Mouse (Mus musculus): Measurements from ENCODE around the gene Zfp639. TPM values are rescaled to one million over a fixed set of nuclear protein-coding genes. Genes with fewer than 3 reads are reported as not detected.
A peak's percentile ranks its signal among the peaks of the same experiment; 100 is the strongest.

The Zfp639 gene
- polyA plus RNA-seq, 1 experiment from 2014 or later, result 33.0 TPM

DNA sequence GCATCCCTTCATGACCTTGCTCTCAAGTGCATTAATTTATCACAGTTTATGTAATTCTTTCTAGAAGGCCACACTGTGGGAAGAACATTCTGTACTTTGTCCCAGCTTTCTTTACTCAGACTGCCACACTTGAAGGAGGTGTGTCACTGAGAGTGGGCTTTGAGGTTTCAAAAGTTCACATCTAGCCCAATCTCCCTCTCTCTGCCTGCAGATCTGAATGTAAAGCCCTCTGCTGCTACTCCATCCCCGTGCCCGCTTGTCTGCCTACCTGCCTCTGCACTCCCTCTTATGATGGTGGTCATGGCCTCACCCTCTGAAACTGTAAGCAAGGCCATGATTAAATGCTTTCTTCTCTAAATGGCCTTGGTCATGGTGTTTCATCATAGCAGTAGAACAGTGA is 9.7 kb upstream of the Zfp639 start:
- DNase-seq (ENCODE audit: low spot score), result no peak

DNA sequence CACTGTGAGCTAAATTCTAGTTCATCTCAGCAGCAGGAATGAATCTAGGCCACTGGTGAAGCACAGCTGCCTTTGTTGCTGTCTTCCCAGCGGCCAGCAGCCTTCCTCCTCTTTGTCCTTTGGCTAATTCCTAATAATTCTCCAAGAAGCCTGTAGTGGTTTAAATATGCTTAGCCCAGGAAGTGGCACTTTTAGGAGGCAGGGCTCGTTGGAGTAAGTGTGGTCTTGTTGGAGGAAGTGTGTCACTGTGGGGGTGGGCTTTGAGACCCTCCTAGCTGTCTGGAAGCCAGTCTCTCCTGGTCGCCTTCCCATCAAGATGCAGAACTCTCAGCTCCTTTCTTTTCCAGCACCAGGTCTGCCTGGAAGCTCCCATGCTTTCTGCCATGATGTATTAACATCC is 4.2 kb upstream of the Zfp639 start:
- DNase-seq (ENCODE audit: low spot score), result no peak

DNA sequence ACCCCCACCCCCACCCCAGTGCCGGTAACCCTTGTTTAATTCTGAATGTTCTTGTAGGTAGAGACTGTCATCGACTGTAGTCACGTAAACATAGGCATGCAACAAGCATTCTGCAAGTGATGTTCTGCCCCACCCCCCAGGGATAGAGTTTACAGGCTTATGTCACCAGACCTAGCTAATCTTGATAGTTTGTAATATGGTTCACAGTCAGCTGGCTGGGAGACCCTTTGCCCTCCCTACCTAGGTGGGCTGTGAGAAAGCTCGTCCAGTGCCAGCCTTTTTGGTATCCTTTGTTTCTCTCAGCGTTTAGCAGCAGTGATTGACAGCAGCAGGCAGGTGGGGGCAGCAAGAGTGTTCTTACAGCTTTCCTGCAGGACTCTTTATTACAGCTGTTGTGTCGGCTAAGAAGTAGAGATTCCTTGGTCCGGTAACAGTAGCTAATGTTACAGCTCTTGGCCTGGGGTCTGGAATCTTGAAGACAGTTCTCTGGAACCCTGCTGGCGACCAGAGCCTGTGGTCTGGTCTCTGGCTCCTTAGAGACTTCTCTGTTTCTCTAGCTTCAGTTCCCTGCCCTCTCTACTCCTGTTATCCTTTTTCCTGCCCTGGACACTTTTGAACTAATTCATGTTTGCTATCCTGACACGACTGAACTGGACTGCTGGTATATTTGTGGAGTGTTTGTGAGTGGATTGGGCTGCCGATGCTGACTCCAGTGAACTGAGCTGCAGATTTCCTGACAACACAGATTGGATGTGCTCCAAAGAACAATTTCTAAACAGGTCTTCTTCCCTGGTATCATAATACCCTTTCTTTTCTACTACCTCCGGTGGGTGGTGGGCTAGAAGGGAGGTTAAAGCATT is 3.5 kb upstream of the Zfp639 start:
- DNase-seq (ENCODE audit: low spot score), result no peak

DNA sequence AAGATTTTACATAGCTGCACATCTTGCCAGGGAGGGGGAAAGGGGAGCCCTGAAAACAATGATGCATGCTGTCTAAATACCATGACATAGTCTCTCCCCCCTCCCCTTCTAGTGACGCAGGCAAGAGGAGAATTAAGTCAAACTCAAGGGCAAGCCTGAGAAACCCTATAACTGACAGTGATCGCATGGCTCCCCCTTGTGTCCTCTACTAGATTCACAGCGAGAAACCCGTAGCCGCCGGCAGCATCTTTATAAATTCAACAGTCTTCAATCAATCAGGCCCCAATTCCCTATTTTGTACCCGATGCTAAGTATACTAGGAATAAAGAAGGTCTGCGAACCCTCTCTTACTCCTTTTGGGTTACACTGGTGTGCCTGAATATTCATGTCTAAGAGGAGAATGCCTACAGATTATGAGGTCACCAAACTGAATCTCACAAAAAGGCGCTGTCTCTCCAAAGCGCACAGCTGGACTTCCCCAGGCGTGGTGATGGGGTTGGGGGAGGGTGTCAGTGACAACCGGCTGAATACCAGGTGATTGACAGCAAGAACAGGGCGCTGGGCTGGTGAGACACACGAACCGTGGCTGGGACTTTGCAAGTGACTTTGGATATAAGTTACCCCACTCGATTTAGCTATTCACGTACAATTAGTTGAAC is 1.3 kb upstream of the Zfp639 start:
- DNase-seq (ENCODE audit: low spot score), result peak; percentile 81

DNA sequence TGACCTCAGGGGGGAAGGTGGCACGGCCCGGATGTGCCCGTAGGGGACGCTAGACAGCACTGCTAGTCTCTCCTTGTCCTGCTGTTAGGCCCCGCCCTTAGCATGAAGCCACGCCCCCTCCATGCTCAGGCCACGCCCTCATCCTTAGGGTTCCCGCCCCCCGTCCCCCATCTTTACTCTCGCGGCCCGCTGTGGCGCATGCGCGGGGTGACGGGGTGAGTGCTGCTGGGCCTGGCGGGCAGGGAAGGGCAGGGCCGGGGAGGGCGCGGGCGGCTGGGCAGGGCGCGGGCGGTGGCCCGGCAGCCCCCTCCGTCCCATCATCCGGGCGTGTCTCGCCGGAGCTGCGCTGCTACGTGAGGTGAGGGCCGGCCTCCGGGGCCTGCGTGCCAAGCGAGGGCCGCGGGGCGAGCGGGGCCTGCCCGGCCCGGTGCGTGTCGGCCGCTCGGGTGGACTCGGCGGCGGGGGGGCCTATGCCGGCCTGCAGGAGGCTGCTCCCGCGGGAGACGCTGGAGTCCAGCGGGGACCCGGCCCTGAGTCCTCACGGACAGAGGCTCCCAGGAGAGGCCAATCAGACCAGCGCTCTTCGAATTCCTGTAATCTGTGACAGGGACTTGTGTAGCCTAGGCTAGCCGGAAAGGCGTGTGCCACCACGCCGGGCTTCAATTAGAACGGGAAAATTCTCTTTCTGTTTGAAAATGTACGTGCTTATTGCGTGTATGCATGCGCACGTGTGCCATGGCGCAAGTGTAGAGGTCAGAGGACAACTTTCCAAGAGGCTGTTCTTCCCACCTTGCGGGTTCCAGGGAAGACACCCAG is 524 bp downstream of the Zfp639 start:
- DNase-seq (ENCODE audit: low spot score), result peak; percentile 96

DNA sequence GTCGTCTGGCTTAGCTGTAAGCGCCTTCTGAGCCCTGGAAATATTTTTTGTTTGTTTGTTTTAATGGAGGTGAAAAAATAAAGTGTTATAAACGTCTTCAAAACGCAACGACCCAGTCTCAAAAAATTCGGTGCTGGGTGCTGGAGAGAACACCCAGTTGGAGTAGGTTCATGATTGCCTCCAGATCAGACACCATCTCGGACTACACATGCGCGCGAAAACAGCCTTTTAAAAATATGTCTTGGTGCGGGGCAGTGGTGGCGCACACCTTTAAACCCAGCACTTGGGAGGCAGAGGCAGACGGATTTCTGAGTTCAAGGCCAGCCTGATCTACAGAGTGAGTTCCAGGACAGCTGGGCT is 1.1 kb downstream of the Zfp639 start:
- peak; percentile 26 for DNase-seq (ENCODE audit: low spot score)

DNA sequence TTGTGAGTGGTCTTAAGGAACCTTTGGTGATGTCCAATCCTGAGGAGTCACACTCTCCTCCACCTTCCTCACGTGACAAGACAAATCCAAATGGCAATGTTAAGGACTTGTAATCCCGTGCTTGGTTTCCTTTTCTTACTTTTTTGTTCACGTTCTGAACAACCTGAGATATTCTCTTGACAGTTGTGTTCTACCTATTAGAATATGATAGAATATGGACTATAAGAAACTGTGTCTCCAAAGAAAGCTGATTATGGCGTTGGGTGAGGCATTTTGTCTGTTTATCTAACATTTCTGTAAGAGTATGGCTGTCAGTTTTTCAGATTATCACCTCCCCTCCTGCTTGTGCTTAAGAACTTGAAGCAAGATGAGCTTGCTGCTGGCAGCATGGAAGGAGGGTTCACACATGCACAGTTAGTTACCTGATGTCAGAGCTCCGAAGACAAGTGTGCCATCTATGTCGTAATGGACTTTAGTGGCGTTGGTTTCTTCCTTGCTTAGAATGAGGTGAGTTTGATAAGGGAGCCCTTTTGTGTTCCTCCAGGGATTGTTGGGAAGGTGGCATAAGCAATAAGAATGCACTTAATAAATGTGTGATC is 2.7 kb downstream of the Zfp639 start:
- DNase-seq (ENCODE audit: low spot score), result no peak

DNA sequence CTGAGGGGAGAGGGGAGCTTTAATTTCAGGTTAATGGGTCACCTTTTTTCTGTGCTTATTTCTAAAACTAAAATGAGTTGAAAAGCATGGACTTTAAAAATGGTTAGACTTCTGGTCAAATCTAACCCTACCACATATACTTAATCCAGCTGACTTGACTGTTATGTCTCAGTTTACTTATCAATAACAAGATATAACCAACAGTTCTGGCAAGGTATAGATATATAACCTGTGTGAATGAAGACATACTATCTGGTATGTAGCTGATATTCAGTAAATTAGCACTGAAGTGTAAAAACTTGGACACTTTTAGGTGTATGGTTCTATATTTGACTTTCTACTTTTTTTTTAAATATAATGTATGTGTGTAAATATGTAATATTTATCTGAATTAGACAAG is 3.5 kb downstream of the Zfp639 start:
- DNase-seq (ENCODE audit: low spot score), result no peak

DNA sequence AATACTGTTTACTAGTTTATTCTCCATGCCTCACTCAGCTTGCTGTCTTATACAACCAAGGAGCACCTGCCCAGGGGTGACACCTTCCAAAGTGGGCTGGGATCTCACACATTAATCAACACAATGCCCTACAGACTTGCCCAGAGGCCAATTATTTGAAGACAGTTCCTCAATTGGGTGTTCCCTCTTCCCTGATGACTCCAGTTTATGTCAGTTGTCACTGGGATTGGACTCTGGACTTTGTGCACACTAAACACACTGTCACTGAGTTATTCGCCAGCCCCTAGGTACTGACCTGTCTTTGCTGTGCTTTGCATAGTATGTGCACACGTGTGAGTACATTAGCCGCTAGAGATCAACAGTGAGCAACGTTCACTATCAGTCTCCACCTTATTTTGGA is 17.1 kb downstream of the Zfp639 start:
- DNase-seq (ENCODE audit: low spot score), result no peak

DNA sequence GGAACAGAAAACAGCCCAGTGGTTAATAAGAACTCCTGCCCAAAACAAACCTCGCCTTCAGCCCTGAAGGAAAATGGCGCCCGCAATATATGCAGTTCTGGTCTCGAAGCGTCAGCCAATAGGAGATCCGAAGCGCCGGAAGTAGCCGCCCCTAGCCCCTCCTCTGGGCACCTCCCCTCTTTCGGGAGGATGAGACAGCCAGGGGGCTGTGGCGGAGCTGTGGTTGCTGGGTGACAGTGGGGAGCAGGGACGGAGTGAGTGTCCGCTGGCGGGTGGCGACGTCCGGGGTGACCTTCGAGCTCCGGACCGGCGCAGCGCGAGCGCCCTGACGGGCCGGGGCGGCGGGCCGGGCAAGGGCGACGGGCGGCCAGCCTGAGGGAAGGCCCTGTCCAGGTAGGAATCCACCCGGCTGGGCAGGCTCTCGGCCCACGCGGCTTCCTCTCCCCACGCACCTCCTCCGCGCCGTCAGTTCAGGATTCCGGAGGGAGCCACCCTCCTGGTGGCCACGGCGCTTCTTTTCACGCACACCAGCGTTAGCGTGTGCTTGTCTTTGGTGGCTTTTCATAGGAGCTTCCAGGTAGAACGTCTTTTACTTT is 19.3 kb downstream of the Zfp639 start, which contains the start of gene Mfn1:
Gene Mfn1, plus strand, starts transcription at position 163 of the 596 bp plus-strand sequence.
- peak; percentile 95 for DNase-seq (ENCODE audit: low spot score)

DNA sequence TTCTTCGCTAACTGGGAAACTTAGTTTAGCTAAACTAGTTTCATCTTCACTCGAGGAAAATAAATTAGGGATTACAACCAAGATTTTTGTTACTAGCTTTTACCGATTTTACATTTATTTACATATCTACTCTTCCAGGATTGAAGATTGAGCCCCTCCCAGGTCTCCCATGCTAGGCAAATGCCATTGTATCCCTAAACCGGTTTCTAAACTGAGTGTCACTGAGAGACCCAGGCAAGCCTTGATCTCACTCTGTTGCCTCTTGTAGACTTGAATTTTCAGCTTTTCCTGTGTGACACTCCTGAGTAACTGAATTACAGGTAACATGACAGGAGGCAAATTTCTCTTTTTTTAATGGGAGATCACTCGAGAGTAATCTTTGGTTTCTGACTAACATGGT is 20.0 kb downstream of the Zfp639 start:
- no peak for DNase-seq (ENCODE audit: low spot score)

DNA sequence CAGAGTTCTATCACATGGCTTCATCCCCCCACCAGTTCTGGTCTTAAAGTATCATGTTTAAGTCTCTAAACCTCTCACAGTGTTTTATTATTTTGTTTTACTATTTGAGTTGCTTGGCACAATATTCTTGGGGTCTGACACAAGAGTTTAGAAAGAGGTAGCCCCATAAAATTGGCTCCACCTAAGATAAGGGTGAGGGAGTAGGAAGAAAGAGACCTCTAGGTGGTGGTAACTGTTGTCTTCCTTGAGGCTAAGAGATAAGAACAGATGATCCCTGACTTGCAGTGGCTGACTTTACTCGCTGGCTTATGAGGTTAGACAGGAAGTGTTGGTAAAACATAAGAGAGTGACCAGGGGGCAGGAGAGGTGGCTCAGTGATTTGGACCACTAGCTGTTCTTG is 25.6 kb downstream of the Zfp639 start:
- DNase-seq (ENCODE audit: low spot score), result no peak

DNA sequence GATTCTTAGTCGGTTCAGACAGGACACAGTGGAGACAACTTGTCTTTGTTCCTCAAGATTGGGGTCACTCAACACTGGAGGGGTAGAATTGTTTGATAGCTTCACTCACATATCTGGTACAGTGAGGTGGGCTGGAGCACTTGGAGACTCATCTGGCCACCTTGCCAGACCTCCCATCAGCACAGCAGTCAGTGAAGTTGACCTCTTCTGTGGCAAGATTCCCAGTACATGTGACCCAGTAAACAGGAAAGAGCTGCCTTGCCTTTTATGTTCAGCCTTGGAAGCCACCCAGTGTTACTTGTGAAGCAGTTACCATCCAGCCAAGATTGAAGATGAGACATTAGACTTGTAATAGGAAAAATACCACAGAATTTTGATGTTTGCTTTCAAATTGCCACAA is 27.5 kb downstream of the Zfp639 start:
- no peak for DNase-seq (ENCODE audit: low spot score)

DNA sequence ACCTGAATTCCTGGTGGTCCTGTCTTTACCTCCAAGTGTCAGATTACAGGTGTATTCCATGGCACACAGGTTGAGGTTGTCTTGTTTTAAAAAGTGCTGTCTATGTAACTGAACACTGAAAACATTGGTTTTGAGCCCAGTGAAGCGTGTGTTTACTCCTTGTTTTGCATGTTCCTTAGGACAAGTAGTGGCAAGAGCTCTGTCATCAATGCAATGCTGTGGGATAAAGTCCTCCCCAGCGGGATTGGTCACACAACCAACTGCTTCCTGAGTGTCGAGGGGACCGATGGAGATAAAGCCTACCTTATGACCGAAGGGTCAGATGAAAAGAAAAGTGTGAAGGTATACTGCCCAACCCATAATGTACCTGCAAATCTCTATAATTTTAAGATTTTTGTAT is 28.0 kb downstream of the Zfp639 start:
- no peak for DNase-seq (ENCODE audit: low spot score)

DNA sequence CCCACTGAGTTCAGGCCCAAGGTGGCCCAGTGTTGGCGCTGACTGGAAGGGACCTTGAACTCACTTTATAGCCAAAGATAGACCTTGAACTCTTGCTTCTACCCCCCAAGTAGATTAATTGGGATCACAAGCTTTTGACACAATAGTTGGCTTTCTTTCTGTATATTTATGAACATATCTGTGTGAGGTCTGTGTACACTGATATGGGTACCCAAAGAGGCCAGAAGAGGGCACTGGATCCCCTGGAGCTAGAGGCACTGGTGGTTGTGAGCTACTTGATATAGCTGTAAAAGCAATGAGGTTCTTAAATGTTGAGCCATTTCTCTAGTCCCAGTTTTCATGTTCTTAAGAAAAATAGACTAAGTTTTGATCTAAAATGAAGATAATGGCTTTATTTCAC is 43.0 kb downstream of the Zfp639 start:
- peak; percentile 18 for DNase-seq (ENCODE audit: low spot score)

DNA sequence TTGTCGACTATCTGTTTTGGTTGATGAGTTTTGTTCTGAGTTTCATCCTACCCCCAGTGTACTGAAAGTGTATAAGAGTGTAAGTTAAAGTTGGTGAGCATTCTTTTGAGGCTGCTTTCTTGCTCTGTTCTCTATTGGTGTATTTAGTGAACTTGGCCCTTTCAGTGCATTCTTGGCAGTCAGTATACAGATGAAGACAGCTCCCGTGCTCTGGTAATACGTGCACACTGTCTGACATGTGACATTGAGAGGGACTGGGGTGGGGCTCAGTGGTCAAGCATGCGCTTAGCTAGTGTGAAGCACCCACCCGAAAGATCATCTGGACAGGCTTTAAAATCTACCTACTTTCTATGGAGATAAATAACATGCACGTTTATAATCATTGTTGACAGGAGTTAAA is 53.3 kb downstream of the Zfp639 start:
- no peak for DNase-seq (ENCODE audit: low spot score)

Other genes with a start within 250 kb of the Zfp639 start
- 2.5 and 2.8 TPM in 2 replicates for gene Zmat3, start 144.2 kb upstream of the Zfp639 start, polyA plus RNA-seq (2015; fragmentation: Nextera tagmentation; extraction: Ambion mirVana)
- gene Pik3ca, start 112.6 kb upstream of the Zfp639 start, polyA plus RNA-seq (2015; fragmentation: Nextera tagmentation; extraction: Ambion mirVana), result 12.7 and 13.3 TPM in 2 replicates
- gene Kcnmb3, start 18.0 kb upstream of the Zfp639 start, polyA plus RNA-seq (2015; fragmentation: Nextera tagmentation; extraction: Ambion mirVana), result 0.09 and 0.21 TPM in 2 replicates
- gene Mfn1, start 19.2 kb downstream of the Zfp639 start, polyA plus RNA-seq (2015; fragmentation: Nextera tagmentation; extraction: Ambion mirVana), result 11.6 and 16.8 TPM in 2 replicates
- gene Gnb4, start 106.3 kb downstream of the Zfp639 start, polyA plus RNA-seq (2015; fragmentation: Nextera tagmentation; extraction: Ambion mirVana), result 43.3 and 45.5 TPM in 2 replicates
- 164 and 171 TPM in 2 replicates for gene Actl6a, start 196.0 kb downstream of the Zfp639 start, polyA plus RNA-seq (2015; fragmentation: Nextera tagmentation; extraction: Ambion mirVana)
- 360 and 369 TPM in 2 replicates for gene Ndufb5, start 226.7 kb downstream of the Zfp639 start, polyA plus RNA-seq (2015; fragmentation: Nextera tagmentation; extraction: Ambion mirVana)
- gene Mrpl47, start 227.3 kb downstream of the Zfp639 start, polyA plus RNA-seq (2015; fragmentation: Nextera tagmentation; extraction: Ambion mirVana), result 39.3 and 42.6 TPM in 2 replicates